Mouse (Mus musculus) heart, embryonic 14.5 days (tissue): ENCODE data around the gene Gm10376. TPM values are rescaled to one million over a fixed set of nuclear protein-coding genes. Genes with fewer than 3 reads are reported as not detected.
"Not testable (repeated sequence)": the region's sequence is repeated elsewhere in the genome, so short reads cannot be mapped to it uniquely, and the experiment has no call there.

Experiments used
- ATAC-seq: fragments of 200-750 bp; cut with Nextera tagmentation; 2 replicates; pipeline ENCODE4 v1.8.0; 2017; ENCODE audit warnings: low read depth, moderate TSS enrichment; ENCODE audit not compliant: insufficient number of reproducible peaks, insufficient read depth, low FRiP score
- H3K27ac ChIP-seq, 2 experiments: fragments of 200-500 bp in 1 of 2; fragments of 300-500 bp in 1 of 2; sonication (generic) in 1 of 2; replicated peaks in 1 of 2; 2 replicates each; pipeline ENCODE4 v1.5.1; 2012 to 2014; ENCODE audit warnings: low read depth in 2 of 2, low read length in 2 of 2, control low read depth in 1 of 2, mild to moderate bottlenecking in 1 of 2, mixed read lengths in 1 of 2; ENCODE audit not compliant: control insufficient read depth in 1 of 2, insufficient read depth in 1 of 2
- H3K27me3 ChIP-seq: fragments of 300-500 bp; sonication (generic); 2 replicates; pipeline ENCODE4 v1.6.1; 2014; ENCODE audit warnings: mild to moderate bottlenecking, low read length, control low read depth; ENCODE audit not compliant: control insufficient read depth, insufficient read depth
- H3K36me3 ChIP-seq: fragments of 300-500 bp; sonication (generic); 2 replicates; pipeline ENCODE4 v1.6.1; 2014; ENCODE audit warnings: mild to moderate bottlenecking, control low read depth, low read length, mixed read lengths; ENCODE audit not compliant: control insufficient read depth, insufficient read depth
- H3K4me1 ChIP-seq, 2 experiments: fragments of 200-500 bp in 1 of 2; fragments of 300-500 bp in 1 of 2; sonication (generic) in 1 of 2; 2 replicates each; pipeline ENCODE4 v1.6.1; 2012 to 2014; ENCODE audit warnings: low read length in 2 of 2, control low read depth in 1 of 2, mixed read lengths in 1 of 2; ENCODE audit not compliant: control insufficient read depth in 2 of 2, insufficient read depth in 2 of 2
- H3K4me2 ChIP-seq: fragments of 300-500 bp; sonication (generic); 2 replicates; pipeline ENCODE4 v1.6.1; 2014; ENCODE audit warnings: mild to moderate bottlenecking, low read length
- H3K4me3 ChIP-seq, 2 experiments: fragments of 200-500 bp in 1 of 2; fragments of 300-500 bp in 1 of 2; sonication (generic) in 1 of 2; 2 replicates each; pipeline ENCODE4 v1.5.1; 2012 to 2014; ENCODE audit warnings: low read length in 2 of 2, mild to moderate bottlenecking in 2 of 2, control low read depth in 1 of 2, low read depth in 1 of 2, moderate library complexity in 1 of 2; ENCODE audit not compliant: control insufficient read depth in 1 of 2, insufficient read depth in 1 of 2
- H3K9ac ChIP-seq: fragments of 300-500 bp; sonication (generic); 2 replicates; pipeline ENCODE4 v1.6.1; 2014; ENCODE audit warnings: mild to moderate bottlenecking, low read length
- H3K9me3 ChIP-seq: fragments of 300-500 bp; sonication (generic); 2 replicates; pipeline ENCODE4 v1.6.1; 2016; ENCODE audit warnings: low read length, control low read depth; ENCODE audit not compliant: control insufficient read depth
- WGBS: fragments of 180-500 bp; shearing (Covaris S2); extraction: QIAGEN DNeasy Blood & Tissue Kit; methylation state at CpG from one replicate; pipeline ENCODE4 v1.1.7; 2014; 5-methylcytosine and 5-hydroxymethylcytosine counted together
- polyA plus RNA-seq: library from polyadenylated mRNA; unstranded; fragments of >200 nt; fragmentation: Nextera tagmentation; extraction: Ambion mirVana; gene quantifications from 2 replicates; pipeline ENCODE4 v1.2.1, GENCODE M21; 2014

Gm10376 gene
- not detected in 2 replicates for polyA plus RNA-seq

- H3K4me1 ChIP-seq, H3K27me3 ChIP-seq, H3K4me3 ChIP-seq, H3K4me2 ChIP-seq, ATAC-seq, H3K27ac ChIP-seq, H3K9ac ChIP-seq, H3K9me3 ChIP-seq, H3K36me3 ChIP-seq: not testable (repeated sequence)
These were observed at the start of gene Gm10376 for GRCm38 (mm10) chr14:43015528-43015927. Gm10376 (minus strand) TSS chr14:43015628.

- 56% methylated on average over 4 of the region's 4 CpGs for whole genome bisulfite sequencing
- not testable (repeated sequence) for H3K27ac ChIP-seq, ATAC-seq, H3K27me3 ChIP-seq, H3K9me3 ChIP-seq, H3K36me3 ChIP-seq, H3K9ac ChIP-seq, H3K4me3 ChIP-seq, H3K4me1 ChIP-seq, H3K4me2 ChIP-seq
These were observed 44.8 kb upstream of the Gm10376 start for GRCm38 (mm10) chr14:43060179-43060578.

GRCm38 (mm10) chr14:43058063-43058462 is 42.6 kb upstream of the Gm10376 start:
- not testable (repeated sequence) for H3K4me1 ChIP-seq, H3K27me3 ChIP-seq, H3K4me2 ChIP-seq, H3K27ac ChIP-seq, H3K9me3 ChIP-seq, H3K4me3 ChIP-seq, H3K9ac ChIP-seq, H3K36me3 ChIP-seq, ATAC-seq
- WGBS = 58% methylated on average over 3 of the region's 3 CpGs

- H3K9me3 ChIP-seq, ATAC-seq, H3K4me1 ChIP-seq, H3K27me3 ChIP-seq, H3K9ac ChIP-seq, H3K4me3 ChIP-seq, H3K4me2 ChIP-seq, H3K27ac ChIP-seq, H3K36me3 ChIP-seq: not testable (repeated sequence)
- no CpG with 5 or more reads among the region's 1 CpGs for WGBS
These were observed 21.9 kb downstream of the Gm10376 start, which contains the start of gene Gm8082 for GRCm38 (mm10) chr14:42993524-42993923. Gm8082 (minus strand) TSS chr14:42993624.

Other genes with a start within 250 kb of the Gm10376 start
- gene Gm3015, start 246.8 kb downstream of the Gm10376 start, polyA plus RNA-seq = not detected in 2 replicates
- gene Gm10377, start 217.6 kb downstream of the Gm10376 start, polyA plus RNA-seq = not detected in 2 replicates
- gene Gm21977, start 162.2 kb downstream of the Gm10376 start, polyA plus RNA-seq = not detected in 2 replicates
- gene Gm8082, start 22.0 kb downstream of the Gm10376 start, polyA plus RNA-seq = not detected in 2 replicates
- gene Gm8094, start 61.0 kb upstream of the Gm10376 start, polyA plus RNA-seq = not detected in 2 replicates
- gene Gm8104, start 85.0 kb upstream of the Gm10376 start, polyA plus RNA-seq = 0.15 and 0.20 TPM in 2 replicates
- gene Gm7233, start 164.2 kb upstream of the Gm10376 start, polyA plus RNA-seq = 0.14 and 0.30 TPM in 2 replicates
- gene Gm8122, start 219.7 kb upstream of the Gm10376 start, polyA plus RNA-seq = not detected in 2 replicates
- not detected in 2 replicates for gene Gm8126, start 243.0 kb upstream of the Gm10376 start, polyA plus RNA-seq